Mouse (Mus musculus) G1E (cell line): Measurements from ENCODE around the gene Fam124a. TPM values are rescaled to one million over a fixed set of nuclear protein-coding genes. Genes with fewer than 3 reads are reported as not detected.

ENCODE experiments used
- ATAC-seq: 2 replicates; pipeline ENCODE4 v1.8.0; 2016; ENCODE audit warnings: mild to moderate bottlenecking; ENCODE audit not compliant: insufficient number of reproducible peaks, poor library complexity, low FRiP score, severe bottlenecking; ENCODE audit errors: extremely low read depth
- DNase-seq: peaks from one replicate; pipeline ENCODE4 v3.0.0; 2012; ENCODE audit warnings: low spot score
- H3K27me3 ChIP-seq: 2 replicates; pipeline ENCODE4 v1.6.1; 2012; ENCODE audit warnings: mild to moderate bottlenecking, low read length, inconsistent platforms; ENCODE audit not compliant: insufficient read depth
- H3K36me3 ChIP-seq: replicated peaks from 2 replicates; pipeline ENCODE3; 2012; ENCODE audit warnings: mild to moderate bottlenecking, inconsistent platforms
- H3K4me1 ChIP-seq: 2 replicates; pipeline ENCODE4 v1.6.1; 2012; ENCODE audit warnings: low read depth, low read length, inconsistent platforms, mixed read lengths; ENCODE audit not compliant: insufficient read depth
- H3K4me3 ChIP-seq: 2 replicates; pipeline ENCODE4 v1.5.1; 2012; ENCODE audit warnings: low read depth, mild to moderate bottlenecking, inconsistent platforms, low read length, moderate library complexity, mixed read lengths
- H3K9me3 ChIP-seq: replicated peaks from 2 replicates; pipeline ENCODE4 v1.6.1; 2012; ENCODE audit warnings: inconsistent platforms
- CTCF ChIP-seq: IDR thresholded peaks from 2 replicates; pipeline ENCODE4 v1.5.1; 2012; ENCODE audit warnings: low read depth, low read length, inconsistent platforms, mixed read lengths
- GATA1 ChIP-seq: IDR thresholded peaks from 2 replicates; pipeline ENCODE4 v1.6.1; 2012; ENCODE audit warnings: borderline replicate concordance, low read length, inconsistent platforms, mixed read lengths
- GATA2 ChIP-seq: IDR thresholded peaks from 2 replicates; pipeline ENCODE4 v1.6.1; 2012; ENCODE audit warnings: low read depth, low read length, inconsistent platforms, borderline replicate concordance
- POLR2AphosphoS5 ChIP-seq: IDR thresholded peaks from 2 replicates; pipeline ENCODE4 v1.6.1; 2012; ENCODE audit warnings: low read depth, low read length, inconsistent platforms; ENCODE audit not compliant: insufficient replicate concordance
- TAL1 ChIP-seq: conservative IDR thresholded peaks from 2 replicates; pipeline ENCODE4 v1.6.1; 2012; ENCODE audit warnings: low read depth, low read length, inconsistent platforms, mixed read lengths
- polyA plus RNA-seq: library from polyadenylated mRNA; stranded (reverse); fragments of >175 nt; gene quantifications from 2 replicates; pipeline ENCODE4 v1.2.3, GENCODE M21; 2012
- total RNA-seq, 2 experiments: library from RNA; stranded (forward) in 1 of 2; stranded (reverse) in 1 of 2; fragments of 200-1000 nt in 1 of 2; fragments of >200 nt in 1 of 2; fragmentation: Nextera tagmentation in 1 of 2; gene quantifications; 2 replicates each; pipeline ENCODE4 v1.2.3; 2014 to 2017

The Fam124a gene
- total and polyA plus RNA-seq, 3 experiments: 0.05 to 2.0 TPM; not detected in 1

DNA sequence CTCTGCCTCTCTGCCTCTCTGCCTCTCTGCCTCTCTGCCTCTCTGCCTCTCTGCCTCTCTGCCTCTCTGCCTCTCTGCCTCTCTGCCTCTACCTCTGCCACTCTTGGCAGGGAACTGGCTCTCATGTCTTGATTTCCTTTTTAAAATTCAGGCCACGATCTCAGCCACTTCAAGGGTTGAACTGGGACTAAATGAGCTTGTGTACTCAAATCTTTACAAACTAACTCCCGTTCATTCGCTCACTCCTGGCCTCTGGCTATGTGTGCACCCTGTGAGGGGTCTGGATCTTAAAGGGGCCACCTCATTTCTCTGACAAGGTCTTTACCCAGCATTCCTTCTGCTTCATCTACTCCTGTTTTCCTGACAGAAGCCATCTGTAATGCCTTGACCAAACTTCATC, 29.8 kb downstream of the Fam124a start:
- no peak overlapping the region for H3K4me3 ChIP-seq
- peaks cover 12% of the 10 kb centered on the region; the same call in 1 of the 2 replicates for H3K27me3 ChIP-seq
- no peaks in the 10 kb centered on the region for H3K36me3 ChIP-seq
- no peaks in the 10 kb centered on the region for H3K9me3 ChIP-seq
- DNase-seq: no peak
- no peak for TF ChIP-seq GATA1
- no peak for TF ChIP-seq POLR2AphosphoS5
- TF ChIP-seq TAL1: no peak
- no peak for TF ChIP-seq CTCF
- no peak for TF ChIP-seq GATA2
- ATAC-seq: no peak
- no peaks in the 10 kb centered on the region for H3K4me1 ChIP-seq

DNA sequence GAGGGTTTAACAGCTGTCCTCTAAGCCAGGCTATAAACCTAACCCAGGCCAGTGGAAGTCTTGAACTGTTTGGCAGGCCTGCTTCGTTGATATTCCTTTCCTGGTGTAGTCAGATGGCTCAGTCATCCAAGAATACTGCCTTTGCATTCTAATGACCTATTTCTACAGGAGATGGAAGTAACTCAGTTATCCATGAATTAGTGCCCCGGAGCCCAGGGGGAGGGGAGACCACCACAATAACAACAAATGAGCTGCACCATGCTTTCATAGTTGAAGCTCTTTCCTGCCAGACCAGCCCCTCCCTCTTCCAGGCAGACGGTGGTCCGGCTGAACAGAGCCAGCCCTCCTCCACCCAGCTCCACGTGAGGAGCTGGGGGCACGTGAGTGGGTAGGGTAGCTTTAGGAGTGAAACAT, 44.6 kb downstream of the Fam124a start:
- H3K36me3 ChIP-seq: no peaks in the 10 kb centered on the region

DNA sequence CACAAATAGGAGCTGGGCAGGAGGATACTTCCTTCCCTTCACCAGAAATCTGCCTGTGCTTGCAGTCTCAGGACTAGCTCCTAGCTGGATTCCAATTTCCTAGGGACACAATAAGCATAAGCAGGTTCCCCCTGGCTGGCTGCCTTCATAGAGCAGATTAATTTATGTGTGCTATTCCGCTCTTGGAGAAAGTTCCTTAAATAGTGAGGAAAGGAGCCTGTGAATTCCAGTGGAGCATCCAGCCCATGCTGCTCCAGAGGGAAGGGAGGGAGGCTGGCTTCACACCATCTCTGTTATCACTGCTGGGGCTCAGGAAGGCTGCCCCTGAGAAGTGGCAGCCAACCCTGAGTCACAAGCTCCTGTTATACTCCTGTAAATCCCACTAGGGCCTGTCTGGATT, 46.7 kb downstream of the Fam124a start:
- Histone ChIP-seq H3K27me3 (peaks cover 11% of the 10 kb centered on the region), H3K4me3 (no peak overlapping the region), H3K4me1 (no peaks in the 10 kb centered on the region), H3K9me3 (no peaks in the 10 kb centered on the region), H3K36me3 (no peaks in the 10 kb centered on the region)
- no peak for ATAC-seq
- no peak for DNase-seq
- TF ChIP-seq CTCF (no peak), GATA1 (no peak), GATA2 (no peak), TAL1 (no peak), POLR2AphosphoS5 (no peak)

More for the DNA sequence above, 44.6 kb downstream of the Fam124a start:
- no peak for TF ChIP-seq POLR2AphosphoS5
- TF ChIP-seq GATA2: no peak
- no peak for TF ChIP-seq GATA1
- no peak for TF ChIP-seq TAL1
- no peak for TF ChIP-seq CTCF
- DNase-seq: no peak
- H3K9me3 ChIP-seq: no peaks in the 10 kb centered on the region
- H3K27me3 ChIP-seq: peaks cover 5% of the 10 kb centered on the region
- no peaks in the 10 kb centered on the region for H3K4me1 ChIP-seq
- H3K4me3 ChIP-seq: no peak overlapping the region
- ATAC-seq: no peak

DNA sequence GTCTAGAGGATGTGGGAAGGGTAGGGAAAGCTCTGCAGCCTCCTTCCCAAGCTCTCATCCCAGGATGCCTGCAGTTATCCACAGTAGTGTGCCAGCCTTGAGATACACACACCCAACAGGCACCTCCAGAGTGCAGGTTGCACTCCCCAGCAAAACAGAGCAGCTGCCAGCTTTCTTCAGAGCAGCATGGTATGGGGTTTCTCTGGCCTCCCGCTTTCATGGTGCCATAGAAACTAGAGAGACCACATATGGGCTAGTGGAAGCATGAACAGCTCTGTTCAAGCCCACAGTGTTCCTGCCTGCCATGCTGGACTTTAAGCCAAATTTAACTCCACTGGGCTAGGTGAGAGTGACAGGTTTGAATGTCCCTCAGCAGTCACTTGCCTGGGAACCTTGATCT, 47.3 kb downstream of the Fam124a start:
- DNase-seq: no peak
- TF ChIP-seq GATA2: no peak
- TF ChIP-seq POLR2AphosphoS5: no peak
- TF ChIP-seq CTCF: no peak
- no peak for TF ChIP-seq TAL1
- no peak for TF ChIP-seq GATA1

DNA sequence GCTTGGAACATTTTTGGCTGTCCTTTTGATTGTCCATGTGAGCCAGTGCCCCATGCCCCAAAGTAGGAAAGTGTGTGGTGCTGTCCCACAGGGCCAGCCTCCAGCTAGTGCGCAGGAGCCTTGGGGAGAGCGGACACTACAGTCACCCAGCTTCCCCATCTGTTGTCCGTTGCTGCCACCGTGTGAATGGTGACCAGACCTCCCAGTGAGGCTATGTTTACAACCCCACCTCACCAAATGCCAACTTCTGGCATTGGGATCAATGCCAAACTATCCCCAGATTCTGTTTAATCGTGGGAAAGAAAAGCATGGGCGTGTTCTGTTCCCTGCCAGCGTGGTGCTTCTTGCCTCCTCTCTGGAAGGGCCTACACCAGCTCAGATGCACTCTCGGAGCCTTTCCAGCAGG, 52.3 kb downstream of the Fam124a start:
- no peaks in the 10 kb centered on the region for H3K36me3 ChIP-seq
- H3K4me3 ChIP-seq: no peak overlapping the region
- TF ChIP-seq GATA2 (no peak), TAL1 (no peak), CTCF (no peak), GATA1 (no peak), POLR2AphosphoS5 (no peak)
- no peak for ATAC-seq
- no peak for DNase-seq
- no peaks in the 10 kb centered on the region for H3K9me3 ChIP-seq
- no peaks in the 10 kb centered on the region for H3K4me1 ChIP-seq
- H3K27me3 ChIP-seq: peaks cover 6% of the 10 kb centered on the region

More for the DNA sequence above, 47.3 kb downstream of the Fam124a start:
- peaks cover 11% of the 10 kb centered on the region for H3K27me3 ChIP-seq
- no peak for ATAC-seq
- H3K9me3 ChIP-seq: no peaks in the 10 kb centered on the region
- no peaks in the 10 kb centered on the region for H3K4me1 ChIP-seq
- no peaks in the 10 kb centered on the region for H3K36me3 ChIP-seq
- no peak overlapping the region for H3K4me3 ChIP-seq

DNA sequence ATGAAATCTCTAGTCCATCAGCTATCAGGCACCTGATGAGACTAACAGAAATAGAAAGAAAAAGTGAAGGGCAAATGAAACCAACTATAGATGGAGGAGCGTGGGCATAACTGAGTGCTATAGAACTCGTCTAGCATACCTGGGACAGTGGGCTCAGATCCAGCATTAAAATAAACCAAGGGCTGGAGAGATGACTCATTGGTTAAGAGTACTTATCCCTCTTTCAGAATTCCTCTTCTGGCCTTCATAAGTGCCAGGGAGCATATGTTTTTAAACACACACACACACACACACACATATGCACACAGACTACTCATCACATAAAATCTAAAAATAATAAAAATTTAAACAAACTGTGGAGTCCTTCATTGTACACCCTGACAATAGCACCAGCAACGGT, 54.4 kb downstream of the Fam124a start:
- no peaks in the 10 kb centered on the region for H3K36me3 ChIP-seq
- ATAC-seq: no peak
- DNase-seq: no peak

DNA sequence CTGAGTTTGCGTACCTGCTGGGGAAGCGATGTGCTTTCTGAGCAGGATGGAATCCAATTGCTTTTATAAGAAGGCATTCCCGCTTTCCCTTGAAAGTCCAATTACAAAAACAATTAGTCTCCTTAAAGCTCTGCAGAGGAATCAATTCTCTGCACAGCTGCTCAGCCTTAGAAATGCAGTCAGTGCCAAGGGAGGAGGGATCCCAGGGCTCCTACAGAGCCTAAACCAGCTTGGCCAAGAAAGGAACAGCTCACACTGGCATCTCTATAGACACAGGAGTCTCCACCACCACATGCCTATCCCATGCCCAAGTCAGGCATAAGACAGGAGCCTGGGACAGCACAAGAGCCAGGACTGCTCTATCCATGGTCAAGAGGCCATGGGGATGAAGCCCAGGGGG, 66.9 kb downstream of the Fam124a start:
- no peak for ATAC-seq

More for the DNA sequence above, 54.4 kb downstream of the Fam124a start:
- TF ChIP-seq GATA2: no peak
- no peak for TF ChIP-seq CTCF
- TF ChIP-seq TAL1: no peak
- no peak for TF ChIP-seq GATA1
- no peak for TF ChIP-seq POLR2AphosphoS5
- no peak overlapping the region for H3K4me3 ChIP-seq
- no peaks in the 10 kb centered on the region for H3K9me3 ChIP-seq
- H3K27me3 ChIP-seq: peaks cover 6% of the 10 kb centered on the region; the same call in 1 of the 2 replicates
- H3K4me1 ChIP-seq: no peaks in the 10 kb centered on the region

More for the DNA sequence above, 66.9 kb downstream of the Fam124a start:
- TF ChIP-seq TAL1 (no peak), CTCF (no peak), POLR2AphosphoS5 (no peak), GATA2 (no peak), GATA1 (no peak)
- DNase-seq: no peak
- no peaks in the 10 kb centered on the region for H3K4me1 ChIP-seq
- no peaks in the 10 kb centered on the region for H3K9me3 ChIP-seq
- H3K4me3 ChIP-seq: no peak overlapping the region
- no peaks in the 10 kb centered on the region for H3K36me3 ChIP-seq
- peaks cover 14% of the 10 kb centered on the region for H3K27me3 ChIP-seq
